Mouse (Mus musculus) frontal cortex, postnatal 14 days (tissue): Measurements from ENCODE around the gene BC029722.
A peak's percentile ranks its signal among the peaks of the same experiment; 100 is the strongest.
"Not testable (repeated sequence)": the region's sequence is repeated elsewhere in the genome, so short reads cannot be mapped to it uniquely, and the experiment has no call there.

Experiments used
- DNase-seq, 2 experiments: peaks; one replicate each; pipeline ENCODE4 v3.0.0; 2022; ENCODE audit warnings: low spot score in 2 of 2

BC029722 gene

GRCm38 (mm10) chr2:155819392-155819448, at the start of gene BC029722:
BC029722 (minus strand) TSS chr2:155819426.
- DNase-seq = no peak

GRCm38 (mm10) chr2:155868320-155868719, 49.1 kb upstream of the BC029722 start:
- no peak for DNase-seq

GRCm38 (mm10) chr2:155863301-155863867, 44.2 kb upstream of the BC029722 start:
- DNase-seq = no peak

GRCm38 (mm10) chr2:155862573-155863300, 43.5 kb upstream of the BC029722 start:
- peak; percentile 24 to 27 for DNase-seq

GRCm38 (mm10) chr2:155861581-155861980, 42.4 kb upstream of the BC029722 start:
- DNase-seq = no peak

GRCm38 (mm10) chr2:155860102-155860501, 40.9 kb upstream of the BC029722 start:
- no peak for DNase-seq

GRCm38 (mm10) chr2:155852536-155852935, 33.3 kb upstream of the BC029722 start:
- DNase-seq = no peak

GRCm38 (mm10) chr2:155850120-155850519, 30.9 kb upstream of the BC029722 start:
- DNase-seq = no peak

- DNase-seq = no peak
Measured at GRCm38 (mm10) chr2:155849464-155849863, 30.2 kb upstream of the BC029722 start.

- peak; percentile 57 to 77 for DNase-seq
Measured at GRCm38 (mm10) chr2:155848291-155848690, 29.1 kb upstream of the BC029722 start.

GRCm38 (mm10) chr2:155846930-155847329, 27.7 kb upstream of the BC029722 start:
- DNase-seq = no peak

- DNase-seq = no peak
Measured at GRCm38 (mm10) chr2:155838961-155839360, 19.7 kb upstream of the BC029722 start.

GRCm38 (mm10) chr2:155837961-155838360, 18.7 kb upstream of the BC029722 start:
- no peak for DNase-seq

- no peak for DNase-seq
Measured at GRCm38 (mm10) chr2:155834732-155835131, 15.5 kb upstream of the BC029722 start, which contains the start of gene Fam83c. Fam83c (minus strand) TSS chr2:155834854.

GRCm38 (mm10) chr2:155832087-155832486, 12.9 kb upstream of the BC029722 start:
- not testable (repeated sequence) for DNase-seq

GRCm38 (mm10) chr2:155831302-155831701, 12.1 kb upstream of the BC029722 start:
- no peak for DNase-seq

- DNase-seq = no peak
Measured at GRCm38 (mm10) chr2:155830841-155831240, 11.6 kb upstream of the BC029722 start.

GRCm38 (mm10) chr2:155826630-155827424, 7.6 kb upstream of the BC029722 start, which contains the start of gene Eif6:
Eif6 (minus strand) TSS chr2:155826925.
- peak; percentile 62 to 70 for DNase-seq

GRCm38 (mm10) chr2:155825904-155826629, 6.8 kb upstream of the BC029722 start:
- DNase-seq = no peak

GRCm38 (mm10) chr2:155823722-155824121, 4.5 kb upstream of the BC029722 start:
- no peak for DNase-seq

- no peak for DNase-seq
Measured at GRCm38 (mm10) chr2:155820779-155821178, 1.6 kb upstream of the BC029722 start.

GRCm38 (mm10) chr2:155819449-155820251, 424 bp upstream of the BC029722 start:
- no peak for DNase-seq
